Mouse (Mus musculus): ENCODE data around the gene Csf2. TPM values are rescaled to one million over a fixed set of nuclear protein-coding genes. Genes with fewer than 3 reads are reported as not detected.

The Csf2 gene
- polyA plus RNA-seq, 1 experiment from 2014 or later: not detected

DNA sequence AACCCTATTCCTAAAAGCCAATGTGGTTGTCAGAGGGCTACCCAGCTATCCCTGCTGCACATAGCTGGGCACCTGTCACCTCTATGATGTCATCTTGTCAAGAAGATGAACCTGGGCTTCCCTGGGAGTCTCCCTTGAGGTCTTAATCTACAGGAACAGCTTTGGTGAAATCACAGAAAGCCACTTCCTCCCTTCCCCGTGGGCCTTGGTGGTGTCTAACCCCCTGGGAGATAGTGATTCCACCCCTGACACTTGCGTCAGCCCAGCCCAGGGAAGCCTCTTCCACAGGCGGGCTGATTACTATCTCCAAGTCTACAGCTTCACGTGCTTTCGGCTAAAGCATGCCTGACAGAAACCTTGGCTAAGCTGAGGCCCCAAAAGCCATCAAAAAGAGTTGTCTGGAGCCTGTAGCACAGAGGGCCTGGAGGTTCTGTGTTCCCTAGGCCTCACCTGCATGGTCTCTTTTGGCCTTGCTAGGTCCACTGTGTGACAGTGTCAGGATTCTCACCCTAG is 22.0 kb upstream of the Csf2 start:
- Histone ChIP-seq H3K4me2 (ENCODE audit: low read depth, low read length) (no peak overlapping the region), H3K27me3 (ENCODE audit: control insufficient read depth, insufficient read depth, low read length) (no peaks in the 10 kb centered on the region), H3K27ac (ENCODE audit: low read length) (no peak overlapping the region), H3K9me3 (replicated peaks; ENCODE audit: control insufficient read depth, low read length) (no peaks in the 10 kb centered on the region), H3K4me3 (replicated peaks; ENCODE audit: low read length) (no peak overlapping the region), H3K9ac (ENCODE audit: low read length) (no peak overlapping the region), H3K36me3 (ENCODE audit: control insufficient read depth, insufficient read depth, low read length) (no peaks in the 10 kb centered on the region), H3K4me1 (ENCODE audit: control insufficient read depth, insufficient read depth, low read length) (no peaks in the 10 kb centered on the region)
- no peak for ATAC-seq (ENCODE audit: insufficient read depth, low FRiP score)
- 74% methylated on average over 5 of the region's 5 CpGs for WGBS

DNA sequence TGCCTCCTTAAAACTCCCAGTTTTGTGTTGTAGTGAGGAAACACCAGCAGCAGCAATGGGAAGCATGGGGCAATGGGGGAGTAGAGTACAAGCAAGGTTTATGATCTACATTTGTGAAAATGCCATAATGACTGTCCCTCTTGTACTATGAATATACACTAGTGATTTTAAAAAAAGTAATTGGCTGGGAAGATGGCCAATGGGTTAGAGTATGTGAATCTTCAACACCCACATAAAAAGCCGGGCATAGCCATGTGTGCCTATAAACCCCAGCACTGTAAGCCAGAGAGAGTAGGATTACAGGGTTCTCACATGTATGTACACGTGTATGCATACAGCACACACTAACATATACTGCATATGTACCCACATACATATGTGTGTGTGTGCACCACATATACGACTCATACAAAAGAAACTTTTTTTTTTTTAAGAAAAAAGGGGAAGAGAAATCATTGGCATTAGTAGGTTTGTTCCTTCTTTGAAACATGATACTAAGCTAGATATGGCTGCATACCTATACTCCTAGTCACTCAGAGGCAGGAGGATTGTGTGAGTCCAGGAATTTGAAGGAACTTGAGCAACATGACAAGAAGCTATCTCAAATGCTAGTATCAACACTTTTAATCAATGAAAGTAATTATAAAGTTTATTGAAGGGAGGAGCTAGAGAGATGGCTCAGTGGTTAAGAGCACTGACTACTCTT is 19.9 kb upstream of the Csf2 start:
- Histone ChIP-seq H3K9me3 (replicated peaks; ENCODE audit: control insufficient read depth, low read length) (no peaks in the 10 kb centered on the region), H3K4me1 (ENCODE audit: control insufficient read depth, insufficient read depth, low read length) (no peaks in the 10 kb centered on the region), H3K9ac (ENCODE audit: low read length) (no peak overlapping the region), H3K36me3 (ENCODE audit: control insufficient read depth, insufficient read depth, low read length) (no peaks in the 10 kb centered on the region), H3K27me3 (ENCODE audit: control insufficient read depth, insufficient read depth, low read length) (no peaks in the 10 kb centered on the region), H3K27ac (ENCODE audit: low read length) (no peak overlapping the region), H3K4me2 (ENCODE audit: low read depth, low read length) (no peak overlapping the region), H3K4me3 (replicated peaks; ENCODE audit: low read length) (no peak overlapping the region)
- WGBS: 85% methylated on average over 3 of the region's 3 CpGs
- no peak for ATAC-seq (ENCODE audit: insufficient read depth, low FRiP score)

DNA sequence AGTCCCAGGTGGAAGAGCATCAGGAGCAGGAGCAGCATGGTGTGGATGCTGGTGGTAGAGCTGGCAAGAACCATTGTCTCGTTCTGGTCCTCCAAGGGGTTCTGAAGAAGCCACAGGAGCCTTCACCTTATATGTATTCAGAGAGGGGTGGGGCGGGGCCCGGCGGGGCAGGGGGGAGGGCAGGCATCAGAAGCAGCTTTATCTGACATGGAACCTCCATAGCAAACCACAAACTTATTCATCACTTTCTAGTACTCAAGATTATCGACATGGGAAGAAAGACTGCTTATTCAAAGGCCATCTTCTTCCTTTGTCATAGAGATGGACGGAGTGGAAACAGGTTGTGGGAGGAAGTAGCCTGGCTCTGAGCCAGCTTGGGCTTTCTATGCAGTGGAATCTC is 17.7 kb upstream of the Csf2 start, which contains the start of gene Il3:
Gene Il3, minus strand, starts transcription at position 101 of the 400 bp plus-strand sequence.
- Histone ChIP-seq H3K27ac (ENCODE audit: low read length) (no peak within 1 kb of the TSS), H3K4me2 (ENCODE audit: low read depth, low read length) (no peak within 1 kb of the TSS), H3K9ac (ENCODE audit: low read length) (no peak within 1 kb of the TSS), H3K4me3 (replicated peaks; ENCODE audit: low read length) (no peak within 1 kb of the TSS), H3K4me1 (ENCODE audit: control insufficient read depth, insufficient read depth, low read length) (no peaks in the 10 kb centered on the region), H3K27me3 (ENCODE audit: control insufficient read depth, insufficient read depth, low read length) (no peaks in the 10 kb centered on the region), H3K36me3 (ENCODE audit: control insufficient read depth, insufficient read depth, low read length) (no peaks in the 10 kb centered on the region), H3K9me3 (replicated peaks; ENCODE audit: control insufficient read depth, low read length) (no peaks in the 10 kb centered on the region)
- WGBS: 77% methylated on average over 6 of the region's 6 CpGs
- ATAC-seq (ENCODE audit: insufficient read depth, low FRiP score): no peak

DNA sequence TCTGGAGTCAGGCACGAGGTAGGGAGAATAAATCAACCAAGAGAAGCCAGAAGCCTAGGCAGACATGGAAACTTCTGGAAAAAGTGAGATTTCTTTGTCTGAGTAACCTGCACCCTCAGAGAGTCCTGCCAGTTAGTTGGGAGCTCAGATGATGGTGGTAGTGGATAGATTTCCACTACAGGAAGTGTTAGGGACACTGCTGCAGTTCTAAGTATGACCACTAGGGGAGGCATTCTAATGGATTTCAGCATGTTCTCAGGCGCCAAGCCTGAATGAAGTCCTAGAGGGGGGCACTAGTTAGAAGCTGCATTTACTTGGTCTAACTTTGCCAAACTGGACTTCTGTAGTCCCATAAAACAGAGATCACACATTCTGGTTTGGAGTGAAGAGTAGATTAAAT is 15.1 kb upstream of the Csf2 start:
- H3K4me2 ChIP-seq (ENCODE audit: low read depth, low read length): no peak overlapping the region
- ATAC-seq (ENCODE audit: insufficient read depth, low FRiP score): no peak
- no peaks in the 10 kb centered on the region for H3K4me1 ChIP-seq (ENCODE audit: control insufficient read depth, insufficient read depth, low read length)
- no peak overlapping the region for H3K27ac ChIP-seq (ENCODE audit: low read length)
- no peaks in the 10 kb centered on the region for H3K36me3 ChIP-seq (ENCODE audit: control insufficient read depth, insufficient read depth, low read length)
- no peak overlapping the region for H3K4me3 ChIP-seq (replicated peaks; ENCODE audit: low read length)
- no peaks in the 10 kb centered on the region for H3K27me3 ChIP-seq (ENCODE audit: control insufficient read depth, insufficient read depth, low read length)
- no peaks in the 10 kb centered on the region for H3K9me3 ChIP-seq (replicated peaks; ENCODE audit: control insufficient read depth, low read length)
- 56% methylated on average over 2 of the region's 2 CpGs for WGBS
- no peak overlapping the region for H3K9ac ChIP-seq (ENCODE audit: low read length)

DNA sequence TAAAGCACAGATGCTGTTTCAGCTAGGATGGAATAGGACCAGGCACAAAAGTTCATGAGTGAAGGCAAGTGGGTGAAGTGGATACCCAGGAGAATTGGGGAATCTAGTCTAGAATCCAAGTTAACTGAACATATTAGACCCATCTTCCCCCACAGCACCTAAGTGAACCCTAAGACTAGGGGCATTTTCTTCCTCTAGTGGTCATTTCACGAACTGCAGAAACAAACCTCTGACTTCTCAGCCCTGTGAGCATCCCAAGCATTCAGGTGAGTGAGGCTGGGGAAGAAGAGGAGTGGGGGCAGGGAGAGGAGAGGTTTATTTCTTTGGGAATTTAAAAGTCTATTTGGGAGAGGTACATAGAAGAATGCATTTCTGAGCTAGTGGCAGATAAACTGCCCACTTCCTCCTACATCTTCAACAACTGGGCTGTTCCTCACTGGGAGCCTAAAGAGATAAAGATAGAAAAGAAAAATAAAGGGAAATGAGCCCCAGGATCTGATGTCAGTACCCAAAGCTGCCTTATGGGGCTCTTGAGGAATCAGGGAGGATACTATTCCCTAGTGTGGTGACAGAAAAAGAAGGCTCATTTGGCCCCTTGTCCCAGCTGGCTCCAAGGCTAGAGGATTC is 14.1 kb upstream of the Csf2 start:
- Histone ChIP-seq H3K36me3 (ENCODE audit: control insufficient read depth, insufficient read depth, low read length) (no peaks in the 10 kb centered on the region), H3K27me3 (ENCODE audit: control insufficient read depth, insufficient read depth, low read length) (no peaks in the 10 kb centered on the region), H3K4me1 (ENCODE audit: control insufficient read depth, insufficient read depth, low read length) (no peaks in the 10 kb centered on the region), H3K27ac (ENCODE audit: low read length) (no peak overlapping the region), H3K4me2 (ENCODE audit: low read depth, low read length) (no peak overlapping the region), H3K4me3 (replicated peaks; ENCODE audit: low read length) (no peak overlapping the region), H3K9ac (ENCODE audit: low read length) (no peak overlapping the region), H3K9me3 (replicated peaks; ENCODE audit: control insufficient read depth, low read length) (no peaks in the 10 kb centered on the region)
- no peak for ATAC-seq (ENCODE audit: insufficient read depth, low FRiP score)
- WGBS: 8% methylated on average over 1 of the region's 1 CpGs

DNA sequence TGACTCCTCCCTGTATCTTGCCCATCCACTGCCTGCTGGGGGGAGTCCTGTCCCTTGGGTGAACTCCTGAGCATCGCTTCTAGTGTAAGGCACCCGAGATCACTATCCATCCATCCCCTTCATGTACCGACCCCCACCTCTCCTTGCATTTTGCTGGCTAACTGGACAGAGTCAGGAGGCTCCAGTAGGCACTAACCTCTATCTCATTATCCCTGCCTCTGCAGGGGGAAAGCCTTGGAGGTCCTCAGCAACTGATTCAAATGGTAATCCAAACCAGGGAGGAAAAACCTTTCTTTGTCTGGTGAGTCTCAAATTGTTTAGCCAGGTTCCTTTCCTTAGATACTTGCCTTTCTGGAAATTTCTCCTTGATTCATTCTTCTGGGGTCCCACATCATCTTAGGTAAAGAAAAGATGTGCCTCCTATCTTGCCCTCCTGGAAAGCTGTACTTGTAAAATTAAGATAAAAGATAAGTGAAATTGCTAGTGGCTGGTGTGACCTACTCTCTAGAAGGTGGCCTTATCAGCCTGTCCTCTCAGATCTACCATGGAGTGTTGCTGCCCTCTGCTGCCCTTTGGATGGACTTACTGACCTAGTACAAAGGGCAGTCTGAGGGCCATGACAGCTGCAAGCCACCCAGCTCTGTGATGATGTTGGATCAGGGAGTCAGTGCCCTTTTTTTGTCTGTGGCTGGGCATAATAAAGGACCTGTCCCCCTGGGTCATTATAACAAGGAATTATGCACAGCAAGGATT is 7.3 kb upstream of the Csf2 start:
- Histone ChIP-seq H3K36me3 (ENCODE audit: control insufficient read depth, insufficient read depth, low read length) (no peaks in the 10 kb centered on the region), H3K4me2 (ENCODE audit: low read depth, low read length) (no peak overlapping the region), H3K9me3 (replicated peaks; ENCODE audit: control insufficient read depth, low read length) (no peaks in the 10 kb centered on the region), H3K27me3 (ENCODE audit: control insufficient read depth, insufficient read depth, low read length) (no peaks in the 10 kb centered on the region), H3K9ac (ENCODE audit: low read length) (no peak overlapping the region), H3K4me3 (replicated peaks; ENCODE audit: low read length) (no peak overlapping the region), H3K4me1 (ENCODE audit: control insufficient read depth, insufficient read depth, low read length) (no peaks in the 10 kb centered on the region), H3K27ac (ENCODE audit: low read length) (no peak overlapping the region)
- WGBS: 55% methylated on average over 3 of the region's 3 CpGs
- ATAC-seq (ENCODE audit: insufficient read depth, low FRiP score): no peak

DNA sequence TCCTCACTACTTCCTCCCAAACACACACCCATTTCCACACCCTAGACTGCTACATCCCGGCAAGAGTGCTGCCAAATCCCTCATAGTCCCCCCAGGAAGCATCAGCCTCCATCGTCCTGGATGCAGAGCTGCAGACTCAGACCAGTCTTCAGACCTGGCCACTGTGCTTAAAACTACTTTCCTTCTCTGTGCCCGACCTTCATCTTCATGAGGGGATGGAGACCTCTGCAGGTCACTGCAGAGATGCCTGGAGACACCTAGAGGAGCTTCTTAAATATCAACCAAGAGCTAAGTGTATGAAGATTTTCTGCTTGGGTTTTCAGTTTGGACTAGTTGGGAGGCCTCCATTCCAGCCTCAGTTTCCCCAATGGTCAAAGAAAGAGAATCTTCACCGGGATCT is 4.6 kb upstream of the Csf2 start:
- Histone ChIP-seq H3K4me1 (ENCODE audit: control insufficient read depth, insufficient read depth, low read length) (no peaks in the 10 kb centered on the region), H3K36me3 (ENCODE audit: control insufficient read depth, insufficient read depth, low read length) (no peaks in the 10 kb centered on the region), H3K9ac (ENCODE audit: low read length) (no peak overlapping the region), H3K9me3 (replicated peaks; ENCODE audit: control insufficient read depth, low read length) (no peaks in the 10 kb centered on the region), H3K27me3 (ENCODE audit: control insufficient read depth, insufficient read depth, low read length) (no peaks in the 10 kb centered on the region), H3K4me3 (replicated peaks; ENCODE audit: low read length) (no peak overlapping the region), H3K4me2 (ENCODE audit: low read depth, low read length) (no peak overlapping the region), H3K27ac (ENCODE audit: low read length) (no peak overlapping the region)
- ATAC-seq (ENCODE audit: insufficient read depth, low FRiP score): no peak
- WGBS: 50% methylated on average over 4 of the region's 4 CpGs

DNA sequence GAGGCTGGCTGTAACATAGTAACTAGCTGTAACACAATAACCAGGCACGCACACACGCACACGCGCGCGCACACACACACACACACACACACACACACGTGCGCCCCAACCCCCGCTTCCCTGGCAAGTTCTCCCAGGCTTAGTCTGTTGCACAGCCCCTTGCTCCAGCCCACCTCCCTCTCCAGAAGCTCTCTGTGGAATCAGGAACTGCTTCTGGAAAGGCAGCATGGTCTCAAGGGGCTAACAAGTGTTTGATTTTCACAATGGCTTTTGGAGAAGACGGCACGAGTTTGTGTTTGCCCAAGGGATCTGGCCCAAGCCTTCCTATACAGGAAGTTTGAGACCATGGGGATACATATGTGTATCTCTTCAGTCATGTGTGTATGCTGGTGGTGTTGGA is 1.1 kb upstream of the Csf2 start:
- H3K4me2 ChIP-seq (ENCODE audit: low read depth, low read length): no peak overlapping the region
- no peak overlapping the region for H3K9ac ChIP-seq (ENCODE audit: low read length)
- H3K9me3 ChIP-seq (replicated peaks; ENCODE audit: control insufficient read depth, low read length): no peaks in the 10 kb centered on the region
- no peak overlapping the region for H3K4me3 ChIP-seq (replicated peaks; ENCODE audit: low read length)
- ATAC-seq (ENCODE audit: insufficient read depth, low FRiP score): no peak
- WGBS: 86% methylated on average over 11 of the region's 11 CpGs
- H3K4me1 ChIP-seq (ENCODE audit: control insufficient read depth, insufficient read depth, low read length): no peaks in the 10 kb centered on the region
- H3K36me3 ChIP-seq (ENCODE audit: control insufficient read depth, insufficient read depth, low read length): no peaks in the 10 kb centered on the region
- no peak overlapping the region for H3K27ac ChIP-seq (ENCODE audit: low read length)
- no peaks in the 10 kb centered on the region for H3K27me3 ChIP-seq (ENCODE audit: control insufficient read depth, insufficient read depth, low read length)

DNA sequence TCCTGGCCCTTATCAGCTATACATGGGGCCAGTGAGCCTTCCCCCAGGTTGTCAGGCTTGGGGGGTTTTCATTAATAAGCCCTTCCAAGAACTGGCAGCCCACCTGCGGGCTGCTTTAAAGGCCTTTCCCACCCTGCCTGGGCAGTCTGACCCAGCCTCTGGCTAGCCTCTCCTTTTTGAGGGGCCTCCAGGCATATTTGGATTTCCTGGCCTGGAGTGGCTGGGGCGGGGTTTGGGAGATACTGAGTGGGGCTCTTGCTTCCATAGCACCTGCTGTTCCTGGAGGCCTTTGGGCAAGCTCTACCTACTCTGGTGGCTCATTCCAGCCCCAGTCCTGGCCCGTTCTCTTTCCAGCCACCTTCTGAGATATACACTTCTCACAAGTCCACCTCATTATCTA is 281 bp upstream of the Csf2 start:
- Histone ChIP-seq H3K9ac (ENCODE audit: low read length) (no peak overlapping the region), H3K36me3 (ENCODE audit: control insufficient read depth, insufficient read depth, low read length) (no peaks in the 10 kb centered on the region), H3K4me2 (ENCODE audit: low read depth, low read length) (no peak overlapping the region), H3K27ac (ENCODE audit: low read length) (no peak overlapping the region), H3K27me3 (ENCODE audit: control insufficient read depth, insufficient read depth, low read length) (no peaks in the 10 kb centered on the region), H3K4me1 (ENCODE audit: control insufficient read depth, insufficient read depth, low read length) (no peaks in the 10 kb centered on the region), H3K4me3 (replicated peaks; ENCODE audit: low read length) (no peak overlapping the region), H3K9me3 (replicated peaks; ENCODE audit: control insufficient read depth, low read length) (no peaks in the 10 kb centered on the region)
- 69% methylated on average over 3 of the region's 3 CpGs for WGBS
- no peak; the same call in 1 of the 2 replicates for ATAC-seq (ENCODE audit: insufficient read depth, low FRiP score)
